Mouse (Mus musculus) granulocyte monocyte progenitor cell, adult 5-6 weeks (primary cell): ENCODE data around the gene Capg. TPM values are rescaled to one million over a fixed set of nuclear protein-coding genes. Genes with fewer than 3 reads are reported as not detected.

Experiments
- ATAC-seq: replicated peaks from 2 replicates; pipeline ENCODE4 v1.8.0; 2016; ENCODE audit warnings: mild to moderate bottlenecking, moderate TSS enrichment, inconsistent platforms; ENCODE audit not compliant: poor library complexity, severe bottlenecking
- total RNA-seq, 2 experiments: library from RNA; stranded (forward) in 1 of 2; stranded (reverse) in 1 of 2; fragments of 200-712, 200-1000 nt in 1 of 2; fragments of >200 nt in 1 of 2; fragmentation: Nextera tagmentation in 1 of 2; gene quantifications; 2 replicates each; pipeline ENCODE4 v1.2.3; 2014 to 2017

Gene Capg
- total RNA-seq, 2 experiments from 2014 or later = 32.4 to 56.6 TPM

GRCm38 (mm10) chr6:72600771-72601170, 56.6 kb downstream of the Capg start:
- ATAC-seq = no peak

GRCm38 (mm10) chr6:72601732-72602131, 57.5 kb downstream of the Capg start:
- ATAC-seq = peak; percentile 75

- ATAC-seq = no peak
Measured at GRCm38 (mm10) chr6:72604066-72604465, 59.9 kb downstream of the Capg start.

GRCm38 (mm10) chr6:72607060-72607459, 62.9 kb downstream of the Capg start:
- no peak for ATAC-seq

- no peak for ATAC-seq
Measured at GRCm38 (mm10) chr6:72607676-72608075, 63.5 kb downstream of the Capg start.

GRCm38 (mm10) chr6:72608662-72609184, 64.5 kb downstream of the Capg start:
- ATAC-seq = no peak

- ATAC-seq = no peak
Measured at GRCm38 (mm10) chr6:72610261-72610660, 66.1 kb downstream of the Capg start.

Other genes starting within 250 kb of the Capg start
- gene Sftpb, start 239.8 kb upstream of the Capg start, total RNA-seq (2014; fragmentation: Nextera tagmentation) = not detected in 2 replicates
- gene Sftpb, start 239.8 kb upstream of the Capg start, total RNA-seq (2017) = not detected in 2 replicates
- gene Usp39, start 199.2 kb upstream of the Capg start, total RNA-seq (2014; fragmentation: Nextera tagmentation) = 37.8 and 71.8 TPM in 2 replicates
- gene Usp39, start 199.2 kb upstream of the Capg start, total RNA-seq (2017) = 104 and 123 TPM in 2 replicates
- 24.9 and 34.0 TPM in 2 replicates for gene 0610030E20Rik, start 197.1 kb upstream of the Capg start, total RNA-seq (2014; fragmentation: Nextera tagmentation)
- 17.2 and 17.6 TPM in 2 replicates for gene 0610030E20Rik, start 197.1 kb upstream of the Capg start, total RNA-seq (2017)
- 0.73 and 7.4 TPM in 2 replicates for gene Tmem150a, start 188.9 kb upstream of the Capg start, total RNA-seq (2014; fragmentation: Nextera tagmentation)
- 0.09 TPM in 1 of 2 replicates, not detected in the other for gene Tmem150a, start 188.9 kb upstream of the Capg start, total RNA-seq (2017)
- 81.5 and 83.1 TPM in 2 replicates for gene Rnf181, start 177.4 kb upstream of the Capg start, total RNA-seq (2014; fragmentation: Nextera tagmentation)
- 48.6 and 54.3 TPM in 2 replicates for gene Rnf181, start 177.4 kb upstream of the Capg start, total RNA-seq (2017)
- gene Vamp5, start 163.9 kb upstream of the Capg start, total RNA-seq (2014; fragmentation: Nextera tagmentation) = 12.4 and 43.7 TPM in 2 replicates
- 8.6 and 16.5 TPM in 2 replicates for gene Vamp5, start 163.9 kb upstream of the Capg start, total RNA-seq (2017)
- 239 and 250 TPM in 2 replicates for gene Vamp8, start 153.7 kb upstream of the Capg start, total RNA-seq (2014; fragmentation: Nextera tagmentation)
- gene Vamp8, start 153.7 kb upstream of the Capg start, total RNA-seq (2017) = 347 and 437 TPM in 2 replicates
- 7.9 and 8.8 TPM in 2 replicates for gene Ggcx, start 130.1 kb upstream of the Capg start, total RNA-seq (2014; fragmentation: Nextera tagmentation)
- gene Ggcx, start 130.1 kb upstream of the Capg start, total RNA-seq (2017) = 9.6 and 19.7 TPM in 2 replicates
- gene Mat2a, start 104.8 kb upstream of the Capg start, total RNA-seq (2014; fragmentation: Nextera tagmentation) = 387 and 444 TPM in 2 replicates
- 211 and 247 TPM in 2 replicates for gene Mat2a, start 104.8 kb upstream of the Capg start, total RNA-seq (2017)
- not detected in 2 replicates for gene Sh2d6, start 22.7 kb upstream of the Capg start, total RNA-seq (2014; fragmentation: Nextera tagmentation)
- 0.26 and 0.62 TPM in 2 replicates for gene Sh2d6, start 22.7 kb upstream of the Capg start, total RNA-seq (2017)
- 12.6 and 14.0 TPM in 2 replicates for gene Elmod3, start 54.0 kb downstream of the Capg start, total RNA-seq (2014; fragmentation: Nextera tagmentation)
- 7.4 and 16.3 TPM in 2 replicates for gene Elmod3, start 54.0 kb downstream of the Capg start, total RNA-seq (2017)
- 17.7 and 20.8 TPM in 2 replicates for gene Retsat, start 54.1 kb downstream of the Capg start, total RNA-seq (2014; fragmentation: Nextera tagmentation)
- 28.0 and 32.0 TPM in 2 replicates for gene Retsat, start 54.1 kb downstream of the Capg start, total RNA-seq (2017)
- gene Tgoln1, start 72.6 kb downstream of the Capg start, total RNA-seq (2014; fragmentation: Nextera tagmentation) = 31.1 and 32.7 TPM in 2 replicates
- 66.5 and 71.3 TPM in 2 replicates for gene Tgoln1, start 72.6 kb downstream of the Capg start, total RNA-seq (2017)
- 3.4 TPM in 1 of 2 replicates, not detected in the other for gene Tcf7l1, start 244.9 kb downstream of the Capg start, total RNA-seq (2014; fragmentation: Nextera tagmentation)
- 0.26 TPM in 1 of 2 replicates, not detected in the other for gene Tcf7l1, start 244.9 kb downstream of the Capg start, total RNA-seq (2017)